Mouse (Mus musculus) cerebellum, postnatal 36 days (tissue): ENCODE results near the gene Mgat4a.

ENCODE experiments used
- DNase-seq, 2 experiments: peaks; one replicate each; pipeline ENCODE4 v3.0.0; 2021 to 2022; ENCODE audit warnings: mixed read lengths in 2 of 2

The Mgat4a gene

DNA sequence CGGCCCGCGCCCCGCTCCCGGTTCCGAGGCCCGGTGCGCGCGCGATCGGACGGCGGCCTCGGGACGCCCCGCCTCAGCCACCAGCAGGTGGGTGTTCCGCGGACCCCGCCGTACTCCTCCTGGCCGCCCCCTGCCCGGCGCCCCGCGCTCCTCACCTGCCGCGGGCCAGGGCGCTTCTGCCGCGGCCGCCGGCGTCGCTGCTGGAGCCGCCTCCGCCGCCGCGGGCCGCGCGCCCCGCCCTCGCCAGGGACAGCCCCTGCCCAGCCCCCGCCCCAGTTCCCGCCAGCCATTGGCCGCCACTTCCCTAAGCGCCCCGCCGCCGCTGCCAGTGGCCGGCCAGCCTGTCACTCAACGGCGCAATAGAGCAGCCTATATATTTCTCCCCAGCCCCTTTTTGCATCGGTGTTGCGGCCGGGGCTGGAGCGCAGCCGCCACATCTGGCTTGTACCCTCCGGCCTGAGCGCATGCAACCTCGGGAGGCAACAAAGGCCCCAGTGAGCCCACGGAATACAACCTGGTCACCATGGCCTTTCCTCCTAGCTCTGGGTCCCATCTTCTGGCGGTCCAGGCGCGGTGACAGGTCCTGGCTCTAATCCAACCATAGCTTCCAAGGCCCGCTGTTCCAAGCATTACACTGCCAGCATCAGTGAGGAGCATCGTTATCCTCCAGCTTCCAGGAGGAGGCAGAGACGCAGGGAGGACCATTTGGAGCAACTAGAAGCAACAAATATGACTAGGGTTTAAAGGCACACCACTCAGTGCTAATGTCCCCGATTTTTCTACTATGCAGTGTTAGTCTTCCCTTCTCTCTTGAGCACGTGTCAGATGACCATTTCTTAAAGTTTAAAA, at the start of gene Mgat4a:
Mgat4a (minus strand) TSS at position 207 of the 849 bp plus-strand sequence.
- DNase-seq = peak; percentile 90 to 93

DNA sequence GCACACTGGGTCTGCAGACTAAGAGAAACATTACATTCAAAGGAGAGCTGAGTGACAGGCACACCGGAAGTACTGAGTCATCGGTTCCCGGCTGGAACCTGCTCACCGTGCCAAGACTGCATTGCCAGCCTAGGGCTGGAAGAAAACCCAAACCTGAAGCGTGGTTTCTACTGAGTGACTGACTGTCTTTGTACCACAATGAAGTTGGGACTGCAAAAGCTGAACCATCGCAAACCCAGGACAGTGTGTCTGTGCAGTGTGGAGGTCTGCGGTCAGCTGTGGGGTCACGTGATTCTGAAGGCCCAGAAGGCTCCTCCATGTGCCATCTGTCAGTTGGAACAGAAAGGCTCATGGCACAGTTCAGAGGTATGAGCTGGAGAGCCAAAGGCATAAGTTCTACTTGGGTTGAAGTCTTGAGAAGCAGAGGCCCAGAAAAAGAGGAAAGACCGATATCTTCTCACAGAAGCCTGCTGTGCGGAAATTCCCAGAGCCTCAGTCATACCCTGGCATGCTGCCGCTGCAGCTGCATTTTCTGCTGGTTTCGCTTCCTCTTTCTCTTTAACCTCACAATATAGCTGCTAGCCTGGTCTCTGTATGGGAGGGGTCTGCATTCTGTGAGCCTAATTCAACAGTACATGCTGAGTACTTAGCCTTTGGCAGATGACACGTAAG, 45.1 kb upstream of the Mgat4a start:
- peak; percentile 66 to 72 for DNase-seq

DNA sequence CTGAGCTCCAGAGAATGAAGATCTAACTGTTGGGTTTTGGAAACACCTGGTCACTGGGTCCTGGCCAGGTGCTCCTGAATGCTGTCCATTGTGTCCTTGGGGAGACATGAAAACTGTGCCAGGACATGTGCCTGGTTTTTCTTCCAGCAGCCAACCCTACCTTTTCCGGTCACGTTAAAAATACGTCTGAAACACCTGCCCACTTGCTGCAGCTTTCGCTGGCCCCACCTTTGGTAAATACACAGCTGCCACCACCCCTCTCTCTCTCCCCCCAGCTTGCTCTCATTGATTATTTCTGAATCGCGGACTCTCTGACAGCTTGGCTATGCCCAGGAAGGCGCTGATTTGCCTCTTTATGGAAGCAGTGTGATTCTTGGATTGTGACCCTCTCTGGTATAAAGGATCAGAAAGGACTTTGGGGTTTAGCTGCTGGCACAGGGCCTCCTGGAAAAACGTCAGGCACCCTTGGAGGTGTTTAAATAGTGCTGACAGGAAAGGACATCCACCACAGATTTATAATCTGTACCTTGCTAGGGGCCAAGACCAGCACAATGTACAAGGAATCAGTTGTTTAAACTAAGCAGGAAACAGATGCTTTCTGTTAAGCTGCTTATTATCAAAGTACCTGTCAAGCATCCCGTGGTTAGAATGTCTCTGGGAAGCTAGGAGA, 43.1 kb upstream of the Mgat4a start:
- DNase-seq = peak in 1 of 2 experiments; percentile 11

DNA sequence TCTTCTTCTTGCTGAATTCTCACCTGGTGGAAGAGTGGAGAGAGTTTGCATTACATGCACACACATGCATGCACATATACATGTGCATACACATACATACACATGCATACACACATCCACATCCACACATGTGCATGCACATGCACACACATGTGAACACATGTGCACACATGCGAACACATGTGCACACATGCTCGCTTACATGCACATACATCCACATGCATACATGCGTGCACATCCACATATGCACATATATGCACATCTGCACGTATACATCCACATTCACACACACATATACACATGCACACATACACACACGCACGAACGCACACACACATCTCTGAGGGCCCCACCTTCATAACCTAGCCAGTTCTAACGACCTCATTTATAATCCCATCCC, 42.4 kb upstream of the Mgat4a start:
- no peak for DNase-seq

DNA sequence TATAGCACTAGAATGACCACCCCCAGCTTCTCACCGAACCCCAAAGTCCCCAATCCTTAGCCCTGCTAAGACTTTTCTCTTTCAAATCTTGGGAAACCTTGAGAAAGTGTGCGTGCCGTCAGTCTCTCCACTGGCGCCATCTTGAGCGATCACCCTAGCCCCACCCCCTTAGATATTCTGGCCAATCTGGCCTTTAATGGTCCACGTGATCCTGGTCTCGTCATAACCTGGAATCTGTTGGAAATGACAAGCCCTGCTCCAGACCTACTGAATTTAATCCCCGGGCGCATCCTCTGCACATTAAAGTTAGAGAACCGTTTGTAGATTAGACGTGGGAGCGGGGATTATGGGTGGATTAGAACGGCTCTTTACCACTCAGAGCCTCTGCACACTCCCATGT, 38.9 kb upstream of the Mgat4a start:
- no peak for DNase-seq

DNA sequence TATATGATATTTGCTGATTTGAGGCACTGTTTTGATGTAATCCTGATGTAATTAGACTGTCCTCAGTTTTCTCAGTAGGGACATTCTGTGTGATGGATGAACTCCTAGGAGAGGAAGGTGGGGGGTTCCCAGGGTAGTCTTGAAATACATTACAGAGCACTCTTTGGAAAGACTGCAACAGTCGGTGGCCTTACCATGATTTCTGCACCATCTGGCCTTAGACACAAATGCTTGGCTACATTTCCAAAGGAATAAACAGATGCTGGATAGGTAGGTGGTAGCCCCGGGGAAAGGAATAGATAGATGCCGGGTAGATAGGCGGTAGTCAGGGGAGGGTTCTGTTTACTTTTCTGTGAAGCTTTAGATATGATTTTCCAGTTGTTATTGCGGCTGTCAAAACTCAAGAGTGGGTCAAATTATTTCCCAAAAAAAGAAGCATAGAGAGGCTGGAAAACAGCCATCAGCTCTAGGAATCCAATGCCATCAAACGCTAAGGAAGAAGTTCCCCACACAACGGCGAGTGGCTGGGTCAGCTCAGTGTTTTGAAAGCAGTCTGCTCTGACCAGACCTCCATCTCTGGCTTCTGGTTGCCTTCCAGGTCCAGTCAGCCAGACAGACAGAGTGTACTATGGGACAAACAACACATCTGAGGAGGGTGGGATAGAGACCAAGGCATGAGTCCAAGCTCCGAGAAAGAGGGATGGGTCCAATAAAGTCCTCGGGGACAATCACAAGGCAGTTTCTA, 31.9 kb upstream of the Mgat4a start:
- peak; percentile 13 to 29 for DNase-seq

DNA sequence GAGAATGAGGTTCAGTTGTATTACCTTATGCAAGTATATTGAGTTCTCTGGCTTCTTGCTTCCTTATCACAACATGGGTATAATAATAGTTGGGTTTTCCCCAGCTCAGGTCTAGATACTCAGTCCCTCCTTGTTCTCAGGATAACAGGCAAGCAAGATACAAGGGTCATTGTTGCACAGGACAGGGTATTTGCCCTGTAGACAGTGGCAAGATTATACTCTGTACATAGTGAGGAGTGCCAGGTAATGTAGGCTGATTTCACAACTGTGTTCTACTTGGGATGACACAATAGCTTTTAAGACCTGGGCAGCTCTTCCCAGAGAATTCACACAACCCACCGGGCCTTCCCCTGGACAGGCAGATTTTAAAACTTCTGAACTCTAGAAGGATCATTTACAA, 27.6 kb upstream of the Mgat4a start:
- no peak for DNase-seq

DNA sequence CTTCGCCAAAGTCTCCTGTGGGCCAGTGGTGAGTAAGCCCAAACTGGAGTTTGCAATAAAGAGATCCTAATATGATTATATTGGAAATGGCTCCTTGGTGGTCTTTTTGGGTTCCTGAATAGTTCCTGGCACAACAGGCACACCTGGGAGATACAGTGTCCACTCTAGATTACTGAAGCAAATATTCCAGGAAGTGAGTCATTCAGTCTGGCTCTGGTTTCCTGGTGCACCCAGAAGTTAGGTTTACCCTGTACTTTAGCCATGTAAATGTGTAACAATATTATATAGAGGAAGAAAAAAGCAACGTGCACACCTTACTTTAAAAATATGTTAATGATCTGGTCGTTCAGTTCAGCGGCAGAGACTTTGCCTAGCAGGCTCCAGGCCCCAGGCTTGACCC, 25.9 kb upstream of the Mgat4a start:
- no peak for DNase-seq

DNA sequence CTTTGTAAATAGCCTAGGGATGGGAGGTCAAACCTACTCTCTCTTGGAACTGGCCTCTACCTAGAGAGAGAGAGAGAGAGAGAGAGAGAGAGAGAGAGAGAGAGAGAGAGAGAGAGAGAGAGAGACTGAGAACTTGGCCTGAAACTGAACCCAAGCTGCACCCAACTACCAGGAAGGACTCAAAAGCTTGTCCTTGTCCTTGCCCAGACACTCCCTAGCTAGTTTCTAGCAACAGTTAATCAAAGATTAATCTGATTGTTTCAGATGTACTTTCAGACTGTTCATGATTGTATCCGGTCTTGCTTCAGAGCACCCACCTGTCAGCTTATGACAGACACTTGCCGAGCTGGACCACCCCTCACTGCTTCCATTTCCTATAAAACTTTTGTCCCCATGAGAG, 25.5 kb upstream of the Mgat4a start:
- no peak for DNase-seq

DNA sequence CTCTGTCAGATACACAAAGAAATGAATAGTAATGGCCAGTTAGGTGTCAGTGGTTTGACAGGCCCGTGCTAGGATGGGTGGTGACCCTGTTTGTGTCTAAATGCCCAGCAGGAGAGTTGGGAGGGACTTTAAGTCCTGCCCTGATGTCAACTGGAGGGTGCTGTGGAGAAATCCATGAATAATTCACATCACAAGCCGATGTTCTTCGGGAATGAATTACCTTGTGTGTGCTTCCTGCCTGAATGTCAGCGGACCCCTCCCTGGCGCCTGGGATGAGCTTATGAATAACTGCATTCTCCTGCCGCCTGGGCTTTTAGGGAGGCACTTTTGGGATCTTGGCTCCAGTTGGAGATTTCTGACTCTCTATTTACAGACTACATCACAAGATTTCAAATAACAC, 24.6 kb upstream of the Mgat4a start:
- DNase-seq = no peak

DNA sequence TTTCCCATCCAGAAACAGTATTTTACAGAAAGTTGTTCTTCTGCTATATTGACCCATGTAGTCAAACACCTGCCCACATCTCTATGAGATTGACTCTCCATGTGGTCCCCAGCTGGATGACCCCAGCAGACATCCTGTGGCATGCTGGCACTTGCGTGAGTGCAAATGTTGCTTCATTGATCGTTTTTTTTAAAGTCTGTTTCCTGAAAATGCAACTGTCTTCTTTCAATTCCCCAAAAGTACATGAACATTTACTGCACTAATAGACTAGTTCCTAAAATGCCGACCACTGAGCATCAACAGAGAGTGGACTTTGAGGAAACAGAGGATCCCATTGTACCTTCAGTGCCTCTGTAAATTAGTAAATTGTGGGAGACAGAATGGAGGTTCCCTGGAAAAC, 21.1 kb upstream of the Mgat4a start:
- DNase-seq = no peak

DNA sequence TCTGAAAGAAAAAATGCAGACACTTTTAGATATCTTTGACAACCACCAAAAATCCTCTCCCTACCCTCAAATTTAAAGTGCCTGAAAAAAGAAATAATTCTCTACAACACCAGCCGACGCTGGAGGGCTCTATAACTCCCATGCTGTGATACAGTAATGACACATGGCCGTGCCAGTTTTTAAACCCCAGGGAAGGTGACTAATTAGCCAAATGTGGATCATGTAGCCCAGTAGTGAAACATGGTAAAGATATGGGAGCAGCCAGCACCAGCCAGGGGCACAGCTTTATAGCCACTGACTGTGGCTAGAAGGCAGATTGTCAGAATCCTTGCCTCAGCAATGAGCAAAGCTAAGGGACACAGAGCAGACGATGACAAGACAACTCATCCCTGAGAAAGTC, 19.5 kb upstream of the Mgat4a start:
- DNase-seq = peak in 1 of 2 experiments; percentile 18

DNA sequence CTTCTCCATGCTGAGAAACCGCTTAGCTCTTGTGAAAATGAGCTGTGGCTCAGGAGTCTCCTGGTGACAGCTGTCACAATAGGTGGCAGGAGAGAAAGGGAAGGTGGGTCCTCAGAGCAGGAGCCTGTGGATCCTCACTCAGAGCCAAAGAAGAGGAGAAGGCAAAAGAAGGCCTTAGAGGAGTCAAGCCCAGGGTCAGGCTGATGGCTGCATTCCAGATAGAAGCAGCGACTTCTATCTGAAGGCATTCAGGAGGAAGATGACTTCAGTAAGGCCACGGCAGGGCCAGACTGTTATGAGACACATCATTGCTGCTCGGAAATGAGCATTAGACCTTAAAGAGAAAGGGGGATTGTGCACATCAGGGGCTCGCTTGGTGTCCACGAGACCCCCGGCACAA, 11.2 kb upstream of the Mgat4a start:
- DNase-seq = no peak

DNA sequence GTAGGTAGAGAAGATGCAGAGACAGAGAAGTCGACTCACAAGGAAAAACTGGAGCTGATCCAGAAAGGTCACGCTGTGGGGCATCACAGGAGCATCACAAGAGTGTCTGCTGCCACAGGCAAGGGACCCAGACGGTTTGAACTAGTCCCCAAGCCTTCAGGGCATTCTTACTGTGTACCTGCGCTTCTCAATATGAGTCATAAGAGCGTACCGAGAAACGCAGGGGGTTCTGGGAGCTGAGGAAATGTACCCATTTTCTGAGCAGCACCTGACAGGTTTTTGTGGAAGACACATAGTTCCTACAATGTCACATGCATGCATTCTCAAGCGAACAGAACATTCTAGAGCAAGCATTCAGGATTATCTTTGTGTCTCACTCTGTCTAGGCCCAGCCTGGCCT, 8.7 kb upstream of the Mgat4a start:
- DNase-seq = no peak

DNA sequence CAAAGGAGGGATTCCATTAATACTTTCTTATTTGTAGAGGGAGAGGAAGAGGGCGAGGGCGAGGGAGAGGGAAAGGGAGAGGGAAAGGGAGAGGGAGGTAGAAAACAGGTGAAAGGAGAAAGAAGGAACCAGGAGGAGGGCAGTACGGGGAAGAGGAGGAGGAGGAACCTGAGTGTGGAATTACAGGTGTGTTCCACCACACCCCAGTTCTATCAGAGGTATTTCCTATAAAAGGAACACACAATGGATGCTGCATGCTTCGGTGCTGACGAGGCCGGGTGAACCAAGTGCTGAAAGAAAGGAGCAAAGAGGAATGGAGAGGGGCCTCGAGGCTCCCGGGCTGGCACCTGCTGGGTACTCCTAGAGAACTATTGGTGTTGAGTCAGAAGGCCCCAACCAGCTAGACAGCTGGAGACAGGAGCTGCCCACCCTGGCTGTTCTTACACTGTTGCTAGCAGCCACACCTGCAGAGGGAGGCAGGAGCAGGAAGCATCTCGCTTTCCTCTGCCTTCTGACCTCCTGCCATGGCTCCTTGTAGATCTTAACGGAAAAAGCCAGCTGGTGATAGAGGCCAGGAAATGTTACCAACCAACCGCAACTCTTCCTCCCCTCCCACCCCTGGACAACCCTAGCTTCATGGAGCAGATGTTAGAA, 5.7 kb upstream of the Mgat4a start:
- DNase-seq = no peak

DNA sequence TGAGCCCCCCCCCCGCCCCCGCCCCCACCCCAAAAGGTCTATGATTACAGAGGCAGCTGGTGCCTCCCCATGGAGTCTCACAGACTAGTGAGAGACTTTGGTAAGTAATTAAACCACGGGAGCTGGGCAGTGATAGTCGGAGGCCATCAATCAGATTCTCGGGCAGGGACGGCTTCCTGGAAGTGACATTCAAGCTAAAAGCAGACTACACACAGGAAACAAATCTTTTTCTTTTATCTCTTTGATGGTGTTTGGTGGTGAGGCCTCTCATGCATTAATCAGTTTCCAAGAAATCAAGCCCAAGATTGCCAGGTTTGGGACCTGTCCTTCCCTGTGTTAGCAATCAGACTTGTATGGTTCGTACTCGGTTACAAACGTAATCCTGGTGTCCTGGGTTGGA, 3.4 kb upstream of the Mgat4a start:
- DNase-seq = no peak

DNA sequence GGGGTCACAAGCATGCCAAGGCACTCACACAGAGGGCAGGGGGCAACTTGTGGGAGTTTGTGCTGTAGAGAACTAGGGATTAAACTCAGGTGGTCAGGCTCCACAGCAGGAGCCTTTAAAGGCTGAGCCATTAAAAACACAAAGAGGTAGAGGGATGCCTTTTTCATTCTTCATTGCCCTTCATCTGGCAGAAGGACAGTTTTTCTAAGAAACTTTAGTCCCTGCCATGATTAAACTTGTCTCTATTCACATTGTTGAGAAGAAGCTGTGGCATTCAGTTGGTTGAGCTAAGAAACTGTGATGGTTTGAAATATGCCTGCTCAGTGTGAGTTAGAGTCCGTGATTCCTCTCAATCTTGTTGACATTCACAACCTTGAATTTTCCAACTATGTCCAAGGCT, 2.2 kb upstream of the Mgat4a start:
- DNase-seq = no peak

DNA sequence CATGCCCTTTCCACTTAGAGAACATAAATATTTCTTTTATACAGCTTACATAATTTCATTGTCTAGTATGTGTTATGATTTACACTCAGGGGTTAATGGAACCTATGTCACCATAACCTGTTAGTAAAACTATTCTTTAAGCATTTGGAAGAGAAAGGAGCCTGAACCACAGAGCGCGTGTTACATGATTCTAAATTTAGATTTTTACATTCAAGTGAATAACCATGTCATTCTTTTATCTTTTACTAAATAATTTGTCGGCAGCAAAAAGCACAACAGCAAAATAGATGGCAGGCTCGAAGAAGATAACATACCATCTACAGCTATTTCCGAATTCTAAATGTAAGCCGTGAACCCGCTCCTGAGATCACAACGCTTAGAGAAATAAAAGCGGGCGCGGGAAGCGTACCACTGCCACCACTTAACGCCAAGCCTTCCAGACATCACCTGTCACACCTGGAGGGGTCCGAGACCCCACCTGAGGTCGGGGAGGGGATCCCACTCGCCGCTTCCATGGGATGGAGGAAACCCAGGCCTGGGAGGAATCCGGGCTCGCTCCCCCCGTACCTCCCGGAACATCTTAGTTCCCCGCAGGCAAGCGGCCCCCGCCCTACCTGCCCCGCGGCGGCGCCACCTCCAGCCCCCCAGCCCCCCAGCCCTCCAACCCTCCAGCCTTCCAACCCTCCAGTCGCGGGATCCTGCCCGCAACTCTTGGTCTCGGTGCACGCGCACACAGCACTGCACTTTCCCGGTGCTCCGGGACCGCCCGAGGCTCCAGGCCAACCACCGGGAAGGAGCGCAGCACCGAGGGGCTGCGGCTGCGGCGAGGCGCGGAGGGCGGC, 627 bp downstream of the Mgat4a start:
- DNase-seq = peak in 1 of 2 experiments; percentile 22

DNA sequence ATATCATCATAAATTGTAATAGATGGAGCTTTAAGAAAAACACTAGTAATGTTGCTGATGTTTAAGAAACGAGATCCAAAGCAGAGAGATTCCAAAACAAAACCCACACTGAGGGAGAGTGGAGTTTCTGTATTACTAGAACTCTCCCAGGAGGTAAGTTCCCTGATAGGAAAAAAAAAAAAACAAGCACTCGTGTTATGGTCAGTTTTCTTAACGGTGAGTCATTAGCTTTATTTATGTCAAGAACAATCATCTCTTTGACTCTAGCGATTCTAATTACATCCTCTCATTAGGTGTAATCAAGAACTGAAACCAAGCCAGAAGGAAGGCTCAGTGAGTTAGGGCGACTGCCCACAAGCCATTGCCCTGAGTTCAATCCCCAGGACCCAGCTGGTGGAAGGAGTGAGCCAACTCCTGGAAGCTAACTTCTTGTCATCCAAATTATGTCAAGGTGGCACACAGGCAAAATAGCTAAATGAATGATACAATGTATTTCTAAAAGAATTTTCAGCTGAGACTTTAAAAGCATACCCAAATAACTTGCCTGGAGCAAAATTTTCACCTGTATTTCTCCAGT, 6.2 kb downstream of the Mgat4a start:
- no peak for DNase-seq

DNA sequence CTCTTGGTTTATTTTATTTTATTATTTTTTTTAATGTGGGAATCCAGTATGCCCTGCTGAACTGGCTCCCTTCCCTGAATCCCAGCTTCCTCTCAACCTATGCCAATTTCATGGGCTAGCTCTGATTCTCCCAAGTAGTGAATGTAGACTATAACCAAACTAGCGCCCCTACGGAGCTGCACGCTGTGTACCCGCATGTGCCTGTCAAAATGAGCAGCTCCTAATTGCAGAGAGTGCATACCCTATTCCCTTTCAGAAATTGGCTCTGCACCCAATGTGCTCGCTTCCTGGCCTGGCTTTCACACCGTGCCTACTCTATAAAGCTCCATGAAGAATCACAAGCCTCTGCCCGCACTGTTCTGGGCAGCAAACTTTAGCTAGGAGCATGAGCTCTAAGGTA, 7.6 kb downstream of the Mgat4a start:
- DNase-seq = peak; percentile 13 to 19

DNA sequence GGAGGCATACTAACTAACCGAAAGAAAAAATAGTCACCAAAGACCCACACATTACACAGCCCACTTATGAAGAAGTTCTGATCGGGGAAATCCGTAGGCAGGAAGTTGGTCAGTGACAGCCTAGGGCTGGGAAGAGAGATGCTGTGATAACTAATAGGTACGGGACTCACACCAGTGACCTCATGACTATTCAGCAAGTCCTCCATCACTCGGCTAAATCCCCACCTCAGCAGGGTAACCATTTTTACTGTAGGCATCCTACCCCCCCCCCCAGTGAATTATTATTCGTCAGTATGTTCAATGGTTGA, 8.3 kb downstream of the Mgat4a start:
- DNase-seq = no peak
